8 mouse cellular contexts compared by ENCODE assay signal in the genomic region with DNA sequence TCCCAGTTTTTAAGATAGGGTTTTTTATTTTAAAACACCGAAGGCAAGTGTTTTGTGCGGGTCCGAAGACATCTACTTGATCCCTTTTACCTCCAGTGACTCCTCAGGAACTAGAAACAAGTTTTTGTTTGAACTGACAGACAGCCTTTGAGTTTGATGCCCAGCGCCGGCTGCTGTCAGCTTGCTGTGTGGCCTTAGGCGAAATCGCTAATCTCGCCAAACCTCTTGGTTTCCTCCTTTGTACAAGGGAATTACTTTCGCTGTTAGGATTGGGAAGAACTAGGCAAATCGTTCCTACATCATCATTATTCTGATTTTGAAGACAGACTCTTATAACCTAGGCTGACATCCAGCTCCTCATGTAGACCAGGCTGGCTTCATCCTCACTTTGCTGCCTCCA. TPM values are rescaled to one million over a fixed set of nuclear protein-coding genes. Genes with fewer than 3 reads are reported as not detected.
A peak's percentile ranks its signal among the peaks of the same experiment; 100 is the strongest.
DNase-seq lines count a peak whose midpoint lies in the region; ATAC-seq and TF ChIP-seq lines count a peak whose summit lies in the region.

No protein-coding gene starts in this region.

- intact Hi-C loops in heart, postnatal 36 days (cut with DNase I): no loop called here

- H3K4me2 ChIP-seq in lung, embryonic 14.5 days: peak overlapping the region; percentile 80
- H3K4me2 ChIP-seq in liver, embryonic 11.5 days: peak overlapping the region; percentile 82

- peak; percentile 57 for DNase-seq in lung, embryonic 14.5 days
- DNase-seq in lung, postnatal 25 days (ENCODE audit: low spot score): no peak
- peak; percentile 56 for DNase-seq in embryo, embryonic 10.5 days (ENCODE audit: low spot score)
- peak; percentile 21 to 31 for DNase-seq in heart, postnatal 36 days
- DNase-seq in liver, embryonic 11.5 days (ENCODE audit: low spot score): no peak
- DNase-seq in urinary bladder, postnatal 36 days (ENCODE audit: low spot score in 2 of 2): no peak

- H3K9ac ChIP-seq in lung, embryonic 14.5 days: peak overlapping the region; percentile 89
- H3K9ac ChIP-seq in liver, embryonic 11.5 days (ENCODE audit: low read depth, low read length): peak overlapping the region; percentile 98

- peak overlapping the region; percentile 95 for H3K27ac ChIP-seq in lung, embryonic 14.5 days (ENCODE audit: low read depth)
- peak overlapping the region; percentile 97 for H3K27ac ChIP-seq in liver, embryonic 11.5 days (ENCODE audit: low read depth, low read length)
- no peak overlapping the region for H3K27ac ChIP-seq in small intestine, adult 2 months (ENCODE audit: insufficient read depth, low read depth, low read length)

- H3K27me3 ChIP-seq in lung, embryonic 14.5 days (ENCODE audit: insufficient read depth, low read length): no peaks in the 10 kb centered on the region
- no peaks in the 10 kb centered on the region for H3K27me3 ChIP-seq in liver, embryonic 11.5 days (replicated peaks; ENCODE audit: control insufficient read depth, insufficient read depth, low read length)
- H3K27me3 ChIP-seq in small intestine, adult 2 months (ENCODE audit: control insufficient read depth, insufficient read depth, low read length): no peaks in the 10 kb centered on the region

- no peak for TF ChIP-seq POLR2A in small intestine, adult 2 months (IDR thresholded peaks at IDR 0.05; ENCODE audit: low read depth, low read length)

- TF ChIP-seq CTCF in lung, embryonic 14.5 days (IDR thresholded peaks at IDR 0.05; ENCODE audit: low read depth): no peak
- no peak for TF ChIP-seq CTCF in small intestine, adult 2 months (IDR thresholded peaks at IDR 0.05; ENCODE audit: extremely low read depth, insufficient read length, insufficient replicate concordance, low read depth, low read length)

- peak overlapping the region; percentile 80 for H3K4me3 ChIP-seq in lung, embryonic 14.5 days (ENCODE audit: low read depth, low read length)
- peak overlapping the region; percentile 86 for H3K4me3 ChIP-seq in liver, embryonic 11.5 days (ENCODE audit: low read depth, low read length)
- peak overlapping the region; percentile 87 for H3K4me3 ChIP-seq in small intestine, adult 2 months (ENCODE audit: low read depth, low read length)

- peaks cover 3% of the 10 kb centered on the region; the same call in 1 of the 2 replicates for H3K4me1 ChIP-seq in lung, embryonic 14.5 days (ENCODE audit: insufficient read depth)
- H3K4me1 ChIP-seq in liver, embryonic 11.5 days (replicated peaks; ENCODE audit: control insufficient read depth, insufficient read depth, low read length): peaks cover 12% of the 10 kb centered on the region
- H3K4me1 ChIP-seq in small intestine, adult 2 months (ENCODE audit: control insufficient read depth, insufficient read depth, insufficient read length, low read length): no peaks in the 10 kb centered on the region; the same call in 1 of the 2 replicates

- no peak for ATAC-seq in lung, embryonic 14.5 days (ENCODE audit: insufficient read depth)
- no peak for ATAC-seq in liver, embryonic 11.5 days (replicated peaks; ENCODE audit: low FRiP score)
- no peak for ATAC-seq in megakaryocyte-erythroid progenitor cell, adult 5-6 weeks (replicated peaks; ENCODE audit: low FRiP score, low TSS enrichment, poor library complexity, severe bottlenecking)

- WGBS in lung, embryonic 14.5 days: 5% methylated on average over 10 of the region's 10 CpGs
- 6% methylated on average over 10 of the region's 10 CpGs for WGBS in liver, embryonic 11.5 days
- WGBS in small intestine, adult 2 months: 2% methylated on average over 10 of the region's 10 CpGs

- no peaks in the 10 kb centered on the region for H3K9me3 ChIP-seq in lung, embryonic 14.5 days (ENCODE audit: low read depth, low read length)
- H3K9me3 ChIP-seq in liver, embryonic 11.5 days (ENCODE audit: control insufficient read depth, low read length): no peaks in the 10 kb centered on the region

- peaks cover 15% of the 10 kb centered on the region; the same call in 1 of the 2 replicates for H3K36me3 ChIP-seq in lung, embryonic 14.5 days (ENCODE audit: insufficient read depth)
- peaks cover 2% of the 10 kb centered on the region; the same call in 1 of the 2 replicates for H3K36me3 ChIP-seq in liver, embryonic 11.5 days (ENCODE audit: control insufficient read depth, insufficient read depth, low read length)
- no peaks in the 10 kb centered on the region for H3K36me3 ChIP-seq in small intestine, adult 2 months (ENCODE audit: control insufficient read depth, insufficient read depth, low read length)

RNA-seq across cellular contexts. Expression of gene Smarca4, which starts 1.1 kb away (rescaled TPM):
- 106 and 114 TPM in 2 replicates for polyA plus RNA-seq in lung, embryonic 14.5 days (2014; fragmentation: Nextera tagmentation; extraction: Ambion mirVana)
- 10 to 100 TPM; 48.6 to 51.4 TPM for total RNA-seq in heart, postnatal 36 days (2021)
- polyA plus RNA-seq in liver, embryonic 11.5 days (2014; fragmentation: Nextera tagmentation; extraction: Ambion mirVana): 86.1 and 86.6 TPM in 2 replicates
- 19.0 and 34.1 TPM in 2 replicates for polyA plus RNA-seq in small intestine, adult 2 months (2012; rRNA removed)
- 96.0 and 106 TPM in 2 replicates for total RNA-seq in megakaryocyte-erythroid progenitor cell, adult 5-6 weeks (2014; fragmentation: Nextera tagmentation)
- 55.3 and 82.3 TPM in 2 replicates for total RNA-seq in megakaryocyte-erythroid progenitor cell, adult 5-6 weeks (2017)

RNA-seq across cellular contexts. Expression of gene Yipf2, which starts 24.4 kb away (rescaled TPM):
- 17.0 and 17.9 TPM in 2 replicates for polyA plus RNA-seq in lung, embryonic 14.5 days (2014; fragmentation: Nextera tagmentation; extraction: Ambion mirVana)
- 1 to 10 TPM; 7.3 to 8.0 TPM for total RNA-seq in heart, postnatal 36 days (2021)
- 15.5 and 16.5 TPM in 2 replicates for polyA plus RNA-seq in liver, embryonic 11.5 days (2014; fragmentation: Nextera tagmentation; extraction: Ambion mirVana)
- 22.5 and 35.9 TPM in 2 replicates for polyA plus RNA-seq in small intestine, adult 2 months (2012; rRNA removed)
- 3.6 and 5.6 TPM in 2 replicates for total RNA-seq in megakaryocyte-erythroid progenitor cell, adult 5-6 weeks (2014; fragmentation: Nextera tagmentation)
- total RNA-seq in megakaryocyte-erythroid progenitor cell, adult 5-6 weeks (2017): 3.1 and 4.9 TPM in 2 replicates

RNA-seq across cellular contexts. Expression of gene Timm29, which starts 24.5 kb away (rescaled TPM):
- polyA plus RNA-seq in lung, embryonic 14.5 days (2014; fragmentation: Nextera tagmentation; extraction: Ambion mirVana): 35.6 and 36.3 TPM in 2 replicates
- 10 to 100 TPM; 59.8 TPM for total RNA-seq in heart, postnatal 36 days (2021)
- polyA plus RNA-seq in liver, embryonic 11.5 days (2014; fragmentation: Nextera tagmentation; extraction: Ambion mirVana): 35.2 and 41.5 TPM in 2 replicates
- 11.0 and 14.7 TPM in 2 replicates for polyA plus RNA-seq in small intestine, adult 2 months (2012; rRNA removed)
- total RNA-seq in megakaryocyte-erythroid progenitor cell, adult 5-6 weeks (2014; fragmentation: Nextera tagmentation): 27.2 and 30.2 TPM in 2 replicates
- 37.6 and 51.4 TPM in 2 replicates for total RNA-seq in megakaryocyte-erythroid progenitor cell, adult 5-6 weeks (2017)

Comparison
In these comparisons a context has a peak if more than half of its experiments do, and no peak if none do; other contexts are left out.
1. DNase-seq: peak in lung, embryonic 14.5 days (single experiment), embryo, embryonic 10.5 days (single experiment) and heart, postnatal 36 days (2 of 2); none in lung, postnatal 25 days (single experiment), liver, embryonic 11.5 days (single experiment) and urinary bladder, postnatal 36 days (0 of 2).
2. Peak in every context shown above with its lines, with median percentiles within 50 percentile points of each other: H3K4me3 ChIP-seq.